Mouse (Mus musculus) T-helper 1 cell (primary cell): ENCODE measurements around the gene Otulin.

ENCODE experiments used
- in situ Hi-C: fragments of 300-600 bp; cut with MboI, MseI; formaldehyde crosslinking; loops from one replicate; pipeline ENCODE4 v1.15.1; 2025; ENCODE audit warnings: high pct_unique_total_duplicates

The Otulin gene

DNA sequence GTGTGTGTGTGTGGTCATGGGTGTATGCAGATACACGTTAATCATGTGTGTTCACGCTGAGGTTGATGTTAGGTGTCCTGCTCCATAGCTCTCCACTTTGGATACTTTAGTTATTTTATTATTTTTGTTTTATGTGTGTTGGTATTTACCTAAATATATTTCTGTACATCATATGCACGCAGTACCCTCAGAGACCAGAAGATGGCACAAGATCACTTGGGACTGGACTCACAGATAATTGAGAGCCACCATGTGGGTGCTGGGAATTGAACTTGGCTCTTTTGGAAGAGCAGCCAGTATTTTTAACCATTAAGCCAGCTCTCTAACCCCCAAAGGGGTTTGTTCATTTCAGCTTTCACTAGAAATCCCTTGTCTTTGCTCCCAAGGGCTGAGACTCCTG lies 48.1 kb downstream of the Otulin start:
- in situ Hi-C loops: loop anchor here (10.0 kb wide), 1 partner anchor 268 kb away; no protein-coding TSS in a partner anchor

DNA sequence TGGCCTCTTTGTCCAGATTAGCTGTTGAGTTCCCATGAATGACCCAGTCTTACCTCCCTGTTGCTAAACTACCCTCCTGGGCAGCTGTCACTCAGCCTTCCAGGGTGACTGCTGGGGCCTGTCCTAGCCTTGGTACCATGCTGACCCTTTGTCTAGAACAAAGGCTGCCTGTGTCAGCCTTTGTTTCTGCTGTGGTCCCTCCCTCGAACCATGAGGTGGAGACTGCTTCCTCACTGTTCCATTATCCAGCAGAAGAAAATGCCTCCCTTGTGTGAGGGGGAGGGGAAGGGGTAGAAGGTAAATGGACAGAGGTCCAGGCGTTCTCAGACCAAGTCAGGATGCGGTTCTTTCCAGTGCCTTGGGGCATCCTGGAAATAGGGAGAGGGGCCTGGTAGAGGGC lies 48.9 kb downstream of the Otulin start:
- in situ Hi-C loops: loop anchor here (10.0 kb wide), 1 partner anchor 267 kb away; no protein-coding TSS in a partner anchor

DNA sequence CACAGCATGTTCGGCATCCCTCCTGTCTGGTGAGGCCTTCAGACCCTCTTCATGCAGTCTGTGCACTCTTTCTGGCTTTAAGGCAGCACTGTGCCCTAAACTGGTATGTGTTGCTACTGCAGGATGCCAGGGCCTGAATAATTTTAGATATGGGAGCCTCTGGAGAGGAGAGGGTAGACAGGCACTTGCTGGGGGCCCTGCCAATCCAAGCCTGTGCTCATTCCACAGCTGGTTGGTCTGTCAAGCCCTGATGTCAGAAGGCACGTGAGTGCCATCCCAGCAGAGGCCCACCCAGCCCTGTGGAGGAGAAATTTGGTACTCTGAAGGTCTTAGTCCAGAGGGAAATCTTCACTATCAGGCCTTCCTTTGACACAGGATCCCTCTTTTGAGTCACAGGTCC lies 49.7 kb downstream of the Otulin start:
- in situ Hi-C loops: loop anchor here (10.0 kb wide), 1 partner anchor 266 kb away; no protein-coding TSS in a partner anchor

DNA sequence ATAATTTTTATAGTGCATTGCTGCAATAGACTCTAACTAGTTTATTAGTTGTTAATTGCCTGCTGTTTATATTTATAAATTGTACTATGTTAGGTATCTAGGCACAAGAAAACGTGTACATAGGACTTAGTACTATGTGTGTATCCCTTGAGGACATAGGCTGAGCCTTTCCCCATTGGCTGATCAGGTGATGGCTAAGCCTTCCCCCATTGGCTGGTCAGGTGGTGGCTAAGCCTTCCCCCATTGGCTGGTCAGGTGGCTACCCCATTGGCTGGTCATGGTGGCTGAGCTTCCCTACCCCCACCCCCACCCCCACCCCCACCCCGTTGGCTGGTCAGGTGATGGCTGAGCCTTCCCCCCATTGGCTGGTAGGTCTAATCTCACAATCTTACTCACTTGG lies 50.6 kb downstream of the Otulin start:
- in situ Hi-C loops: loop anchor here (10.0 kb wide), 1 partner anchor 265 kb away; no protein-coding TSS in a partner anchor

DNA sequence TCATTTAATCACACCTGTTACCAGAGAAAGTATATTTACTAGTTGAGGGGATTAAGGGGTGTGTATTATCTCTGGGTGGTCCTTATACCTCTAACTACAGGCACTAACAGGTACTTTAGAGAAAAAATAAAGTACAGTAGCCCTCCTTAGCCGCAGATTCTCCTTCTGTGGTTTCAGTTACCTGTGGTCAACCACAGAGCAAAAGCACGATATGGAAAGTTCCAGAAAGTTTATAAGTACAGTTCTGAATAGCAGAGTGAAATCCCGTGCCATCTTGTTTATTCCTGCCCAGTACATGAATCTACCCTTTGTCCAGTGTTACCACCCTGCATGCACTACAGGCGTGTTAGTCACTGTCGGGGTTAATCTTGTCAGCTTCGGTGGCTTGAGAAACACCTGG lies 51.6 kb downstream of the Otulin start:
- in situ Hi-C loops: no loop called here

DNA sequence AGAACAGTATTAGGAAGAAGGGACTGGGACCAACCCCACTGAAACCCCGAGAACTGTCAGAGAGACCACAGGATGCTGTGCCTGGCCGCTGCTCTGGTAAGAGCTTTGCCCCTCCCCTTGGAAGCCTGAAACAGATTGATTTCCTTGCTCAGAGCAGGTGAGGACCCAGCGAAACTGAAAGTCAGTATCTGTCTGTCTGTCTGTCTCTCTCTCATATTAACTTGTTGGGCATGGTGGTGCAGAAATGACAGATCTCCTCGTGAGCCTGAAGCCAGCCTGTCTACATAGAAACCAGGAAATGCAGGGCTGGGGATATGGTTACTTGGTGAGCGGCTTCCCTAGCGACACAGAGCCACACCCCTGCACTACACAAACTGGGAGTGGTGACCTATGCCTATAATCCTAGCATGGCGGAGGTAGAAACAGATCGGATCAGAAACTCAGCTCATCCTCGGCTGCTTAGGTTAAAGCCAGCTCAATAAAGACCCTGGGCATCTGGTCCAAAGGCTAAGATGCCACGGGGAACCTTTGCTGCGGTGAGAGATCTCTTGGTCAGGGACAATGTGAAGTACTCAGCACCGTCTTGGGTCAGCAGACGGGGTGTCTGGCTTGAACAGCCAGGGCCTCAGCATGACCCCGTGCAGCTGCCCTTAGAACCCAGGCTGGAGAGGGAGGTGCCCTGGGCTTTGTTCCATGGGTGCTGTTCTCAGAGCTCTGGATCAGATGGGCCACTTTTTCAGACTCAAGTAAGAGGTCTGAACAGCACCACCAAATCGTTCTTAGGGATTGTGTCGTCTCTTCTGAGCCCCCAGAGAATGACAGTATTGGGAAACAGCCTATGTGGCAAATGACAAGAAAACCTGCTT lies 52.3 kb downstream of the Otulin start:
- in situ Hi-C loops: no loop called here

DNA sequence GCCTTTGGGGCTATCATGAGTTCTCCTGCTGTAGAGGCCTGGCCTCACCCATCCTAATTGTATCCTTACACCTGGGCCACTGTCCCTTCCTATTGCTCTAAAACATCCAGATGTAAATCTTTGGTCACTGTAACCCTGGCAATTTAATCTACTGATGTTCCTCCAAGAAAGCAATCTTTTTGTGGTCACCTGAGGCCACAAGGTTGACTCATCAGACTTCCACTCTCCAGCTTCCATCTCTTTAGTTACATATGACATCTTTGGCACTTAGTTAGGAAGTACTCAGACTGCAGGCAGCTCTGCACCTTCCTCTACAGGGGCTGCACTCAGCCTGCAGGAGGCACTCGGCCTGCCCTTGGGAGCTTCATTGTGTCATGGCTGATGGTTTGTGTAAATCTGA lies 53.6 kb downstream of the Otulin start:
- in situ Hi-C loops: no loop called here

DNA sequence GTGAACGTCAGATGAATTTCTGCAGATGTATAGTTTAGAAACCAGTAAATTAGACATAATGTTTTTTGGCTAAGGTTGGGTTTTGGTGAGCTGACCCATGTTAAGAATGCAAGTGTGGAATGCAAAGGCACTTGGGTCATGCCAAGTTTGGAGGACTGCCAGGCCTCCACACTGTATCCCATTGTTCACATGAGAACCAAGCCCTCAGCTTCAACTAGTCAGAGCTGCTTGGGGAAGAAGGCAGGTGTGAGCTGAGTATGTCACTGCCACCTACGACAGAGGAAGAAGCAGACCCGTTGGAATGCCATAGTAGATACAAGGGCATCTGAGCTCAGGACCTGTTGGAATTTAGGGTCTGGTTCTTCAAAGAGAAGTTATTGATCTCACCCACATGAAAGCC lies 54.6 kb downstream of the Otulin start:
- in situ Hi-C loops: no loop called here

DNA sequence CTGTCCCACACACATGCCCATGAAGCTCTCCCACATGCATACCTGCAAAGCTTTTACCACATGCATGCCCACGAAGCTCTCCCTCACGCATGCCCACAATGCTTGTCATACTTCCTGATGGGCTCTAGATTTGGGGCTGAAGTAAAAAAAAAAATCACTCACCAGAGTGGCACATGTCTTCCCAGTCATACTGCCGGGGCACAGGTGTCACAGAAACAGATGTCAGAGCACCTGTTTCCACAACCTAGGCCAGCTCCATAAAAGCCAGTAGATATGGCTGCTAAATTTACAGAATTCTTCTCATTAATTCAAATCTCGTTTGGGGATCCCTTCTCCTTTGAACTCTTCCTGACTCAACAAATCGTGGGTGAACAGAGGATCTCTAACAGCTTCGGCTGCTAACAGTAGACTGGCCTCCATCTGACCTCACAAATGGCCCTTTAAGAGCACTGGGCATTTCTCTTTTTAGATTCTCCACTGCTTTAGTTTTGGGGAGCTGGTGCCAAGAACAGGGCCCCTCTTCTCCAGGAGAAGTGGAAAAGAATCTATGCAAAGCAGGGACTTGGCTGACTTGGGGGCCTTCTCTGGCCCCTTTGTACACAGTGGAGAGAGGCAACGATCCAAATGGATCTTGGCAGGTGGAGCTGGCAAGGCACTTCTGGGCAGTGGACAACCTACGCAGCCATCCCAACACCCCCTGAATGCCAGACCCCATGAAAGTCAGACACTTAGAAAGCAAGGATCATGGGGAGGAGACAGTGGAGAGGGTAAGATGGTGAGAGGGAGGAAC lies 55.3 kb downstream of the Otulin start:
- in situ Hi-C loops: loop anchor here (25.0 kb wide), 1 partner anchor 1113 kb away; no protein-coding TSS in a partner anchor

DNA sequence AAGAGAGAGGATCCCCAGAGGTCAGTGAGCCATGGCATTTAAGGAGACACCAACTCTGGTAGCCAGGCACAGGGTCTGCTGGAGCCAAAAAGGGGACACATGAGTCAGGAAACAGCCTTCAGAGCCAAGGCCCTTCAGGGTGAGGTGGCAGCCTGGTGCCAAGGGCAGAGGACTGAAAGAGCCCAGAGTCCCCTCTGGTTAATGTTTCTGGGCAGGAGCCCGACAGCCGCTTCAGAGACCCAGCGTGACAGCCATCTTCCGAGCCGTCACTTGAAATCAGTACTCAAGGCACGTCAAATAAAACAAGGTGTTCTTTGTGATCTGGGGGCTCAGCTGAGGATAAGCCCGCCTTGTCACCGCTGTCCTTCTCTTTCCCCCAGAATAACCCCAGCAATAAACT lies 59.3 kb downstream of the Otulin start:
- in situ Hi-C loops: loop anchor here (25.0 kb wide), 1 partner anchor 1109 kb away; no protein-coding TSS in a partner anchor

DNA sequence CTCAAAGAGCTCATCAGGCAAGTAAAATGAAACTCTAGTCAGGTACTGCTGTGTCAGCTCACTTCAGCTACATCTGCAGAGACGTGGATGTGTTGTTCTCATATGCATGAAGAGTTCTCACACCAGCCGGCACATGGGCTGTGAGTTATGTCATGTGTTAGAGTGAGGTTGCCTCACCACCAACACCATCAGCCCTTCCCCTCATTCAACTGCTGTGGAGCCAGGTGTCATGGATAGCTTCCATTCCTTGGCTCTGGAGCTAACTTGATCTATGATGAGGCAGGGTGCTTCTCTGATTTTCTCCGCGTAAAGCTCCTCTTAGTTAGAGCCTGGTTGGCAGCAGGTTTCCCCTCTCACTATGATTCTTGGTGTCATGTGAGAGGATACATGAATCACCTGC lies 60.1 kb downstream of the Otulin start:
- in situ Hi-C loops: loop anchor here (25.0 kb wide), 1 partner anchor 1108 kb away; no protein-coding TSS in a partner anchor

DNA sequence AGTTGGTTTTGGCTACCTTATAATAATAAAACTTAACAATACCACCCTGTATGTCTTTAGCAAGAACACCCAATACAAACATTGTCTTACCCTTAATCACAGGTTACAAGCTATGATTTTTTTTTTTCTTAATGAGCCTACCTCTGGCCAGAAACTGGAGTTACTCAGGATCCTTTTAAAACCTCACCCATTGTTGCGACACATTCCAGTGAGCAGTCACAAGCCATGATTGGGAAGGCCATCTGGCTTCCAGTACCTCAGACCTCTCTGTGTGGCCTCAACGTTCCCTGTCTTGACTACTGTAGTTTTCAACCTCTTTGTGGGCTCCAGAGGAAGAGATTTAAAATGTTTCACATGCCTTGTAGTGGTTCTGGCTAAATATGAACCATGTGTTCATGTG lies 60.6 kb downstream of the Otulin start:
- in situ Hi-C loops: loop anchor here (10.0 to 25.0 kb wide), 2 partner anchors 475 to 1108 kb away; no protein-coding TSS in a partner anchor

DNA sequence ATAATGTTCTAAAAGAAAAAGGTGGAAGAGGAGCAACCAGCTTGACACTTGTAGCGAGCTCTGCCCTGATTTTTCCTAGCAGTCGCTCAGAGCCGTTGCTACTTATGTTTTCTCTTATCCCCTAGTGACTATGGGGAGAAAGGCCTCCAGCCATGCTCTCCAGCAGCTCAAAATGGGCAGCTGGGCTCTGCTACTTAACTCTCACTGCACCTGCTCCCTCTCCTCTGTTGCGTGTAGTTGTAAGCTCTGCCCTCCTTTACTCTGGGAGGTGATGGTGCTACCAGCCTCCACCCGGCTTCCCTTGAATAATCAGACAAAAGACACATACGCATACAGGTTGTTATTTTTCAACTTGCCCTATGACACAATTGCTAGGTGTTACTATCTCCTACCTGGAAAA lies 62.1 kb downstream of the Otulin start:
- in situ Hi-C loops: loop anchor here (10.0 to 25.0 kb wide), 2 partner anchors 476 to 1106 kb away; no protein-coding TSS in a partner anchor

DNA sequence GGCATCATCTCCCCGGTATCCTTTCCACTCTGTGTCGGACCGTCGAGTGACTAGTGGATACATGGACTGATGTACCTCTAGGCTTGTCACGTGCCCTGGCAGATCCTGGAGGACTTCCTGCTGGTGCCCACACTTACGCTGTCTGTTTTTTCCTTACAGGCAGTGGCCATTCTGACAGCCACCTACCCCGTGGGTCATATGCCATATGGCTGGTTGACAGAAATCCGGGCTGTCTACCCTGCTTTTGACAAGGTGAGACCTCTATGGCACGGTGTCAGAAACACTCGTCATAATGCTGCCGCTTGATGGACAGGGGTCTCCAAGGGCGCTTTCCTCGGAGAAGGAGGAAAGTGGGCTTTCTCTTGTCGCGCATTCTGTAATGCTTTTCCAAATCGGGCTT lies 63.1 kb downstream of the Otulin start:
- in situ Hi-C loops: loop anchor here (10.0 to 25.0 kb wide), 2 partner anchors 477 to 1105 kb away; no protein-coding TSS in a partner anchor

DNA sequence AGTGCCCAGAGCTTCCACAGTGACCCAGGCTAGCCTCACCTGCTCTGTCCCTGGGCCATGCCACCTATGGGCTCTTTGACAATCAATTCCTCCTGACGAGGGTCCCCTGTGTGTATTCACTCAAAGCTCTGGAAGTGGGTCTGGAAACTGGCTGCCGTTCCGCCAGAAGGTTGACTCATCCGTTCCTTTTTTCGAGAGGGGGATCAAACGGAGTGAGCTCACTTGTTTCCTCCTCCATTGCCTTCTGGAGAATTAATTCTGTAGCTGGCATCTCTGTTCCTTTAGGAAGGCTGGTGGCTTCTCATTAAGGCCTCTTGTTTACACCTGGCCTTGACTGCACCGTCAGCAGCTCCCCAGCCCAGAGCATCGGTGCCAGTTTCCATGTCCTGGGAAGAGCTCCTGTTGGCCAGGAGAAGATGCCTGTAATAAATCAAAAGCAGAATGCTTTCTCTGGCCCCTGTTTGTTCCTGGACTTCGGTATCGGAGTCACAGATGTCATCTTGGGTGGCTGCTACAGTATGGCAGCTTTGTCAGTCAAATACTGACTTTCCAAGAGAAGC lies 64.8 kb downstream of the Otulin start:
- in situ Hi-C loops: loop anchor here (10.0 to 25.0 kb wide), 2 partner anchors 479 to 1103 kb away; no protein-coding TSS in a partner anchor

DNA sequence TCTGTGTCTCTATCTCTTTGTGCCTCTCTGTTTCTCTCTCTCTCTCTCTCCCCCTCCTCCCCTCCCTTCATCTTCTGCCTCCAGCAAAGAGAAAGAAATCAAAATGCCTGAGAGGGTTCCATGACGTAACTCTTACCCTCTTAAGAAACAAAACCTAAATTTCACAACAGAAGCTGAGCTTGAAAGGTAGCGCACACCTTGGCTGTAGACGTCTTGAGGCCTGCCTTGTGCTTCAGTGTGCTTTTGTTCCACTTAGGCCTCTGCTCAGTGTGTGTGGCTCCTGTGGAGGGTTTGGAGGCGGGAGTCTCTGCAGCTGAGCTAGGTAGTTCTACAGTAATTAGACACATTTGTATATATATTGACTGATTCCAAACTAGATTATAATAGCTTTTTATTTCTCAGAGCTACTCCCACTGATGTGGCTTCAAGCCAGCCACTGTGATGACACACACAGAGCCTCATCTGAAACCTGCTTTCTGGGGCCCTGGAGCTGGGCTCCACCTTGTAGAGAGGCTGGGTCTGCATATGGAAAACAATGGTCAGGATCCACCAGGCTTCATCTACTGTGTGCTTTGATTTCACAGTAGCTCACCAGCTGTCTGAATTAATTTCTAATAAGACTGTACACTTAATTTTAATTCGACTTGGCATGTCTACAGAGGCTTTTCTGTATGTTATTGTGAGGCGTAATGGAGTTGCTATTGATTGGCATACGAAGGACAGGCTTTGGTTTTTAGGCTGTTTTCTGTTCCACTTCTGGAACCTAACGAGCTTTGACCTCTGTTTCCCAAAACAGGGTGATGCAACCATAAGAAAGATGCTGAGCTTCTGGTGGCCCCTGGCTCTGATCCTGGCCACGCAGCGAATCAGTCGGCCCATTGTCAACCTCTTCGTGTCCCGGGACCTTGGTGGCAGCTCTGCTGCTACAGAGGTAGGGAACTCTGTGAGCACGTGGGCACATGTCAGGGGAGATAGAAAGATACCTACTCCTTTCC lies 66.1 kb downstream of the Otulin start:
- in situ Hi-C loops: loop anchor here (10.0 to 25.0 kb wide), 2 partner anchors 480 to 1102 kb away; no protein-coding TSS in a partner anchor

DNA sequence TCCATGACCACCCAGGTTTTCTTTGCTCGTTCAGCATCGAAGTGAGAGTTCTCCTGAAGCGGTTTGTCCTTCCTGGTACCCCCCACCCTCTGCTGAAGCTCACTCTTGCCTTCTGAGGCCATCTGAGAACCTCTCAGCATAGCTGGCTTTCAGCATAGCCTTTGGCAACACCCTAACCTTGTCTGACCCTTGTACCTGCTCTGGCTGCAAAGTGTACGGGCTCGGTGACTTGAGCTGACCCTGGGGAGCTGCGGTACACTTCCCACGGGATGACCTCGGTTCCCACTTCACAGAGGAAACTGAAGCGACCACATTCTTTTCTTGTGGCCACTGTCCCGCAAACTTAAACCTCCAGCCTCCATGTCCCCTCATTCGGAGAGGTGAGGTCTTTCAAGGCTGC lies 70.2 kb downstream of the Otulin start:
- in situ Hi-C loops: loop anchor here (10.0 to 25.0 kb wide), 2 partner anchors 484 to 1098 kb away; no protein-coding TSS in a partner anchor

DNA sequence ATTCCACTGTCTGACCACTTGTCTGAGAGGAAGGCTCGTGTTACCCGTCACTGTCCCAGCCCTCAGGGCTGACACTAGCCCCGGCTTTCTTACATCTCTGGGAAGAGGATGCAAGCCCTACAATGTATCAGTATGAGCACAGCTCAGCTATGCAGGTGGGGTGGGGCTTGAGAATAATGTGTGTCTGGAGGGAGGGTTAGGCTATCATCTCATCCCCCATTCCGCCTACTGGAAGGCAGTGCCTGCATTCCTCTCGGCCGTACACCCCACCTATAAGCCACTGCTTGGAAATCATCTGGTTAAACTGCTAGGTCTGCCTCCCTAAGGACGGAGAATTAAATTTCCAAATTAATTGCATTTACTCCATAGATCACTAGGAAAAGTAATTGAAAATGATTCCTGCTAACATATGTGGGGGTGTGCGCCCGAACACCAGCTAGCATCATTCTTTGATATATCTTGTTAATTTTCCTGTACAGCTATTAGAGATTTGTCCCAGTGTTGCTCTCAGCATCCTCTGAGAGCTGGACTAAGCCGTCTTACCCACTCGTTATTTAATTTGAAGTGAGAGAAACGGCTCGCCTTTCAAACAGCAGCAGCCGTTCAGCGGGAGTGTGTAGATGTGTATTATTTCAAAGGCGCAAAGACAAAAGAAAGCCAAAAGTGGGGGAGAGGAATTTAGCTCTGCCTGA lies 71.9 kb downstream of the Otulin start:
- in situ Hi-C loops: loop anchor here (25.0 kb wide), 1 partner anchor 1096 kb away; no protein-coding TSS in a partner anchor

DNA sequence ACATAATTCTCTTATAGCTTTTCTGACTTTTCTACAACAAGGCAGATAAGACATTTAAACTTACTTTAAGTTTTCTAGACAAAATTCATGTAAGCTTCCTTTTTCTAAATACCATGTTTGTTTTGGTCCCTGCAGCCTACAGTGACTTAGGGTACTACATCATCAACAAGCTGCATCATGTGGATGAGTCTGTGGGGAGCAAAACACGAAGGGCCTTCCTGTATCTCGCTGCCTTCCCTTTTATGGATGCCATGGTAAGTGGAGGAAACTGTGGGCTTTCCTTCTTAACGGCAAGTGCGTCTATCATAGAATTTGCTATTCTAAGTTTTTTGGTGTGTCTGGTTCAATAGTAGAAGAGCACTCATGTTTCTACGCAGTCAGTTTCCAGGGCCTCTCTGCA lies 76.9 kb downstream of the Otulin start:
- in situ Hi-C loops: loop anchor here (25.0 kb wide), 1 partner anchor 1091 kb away; no protein-coding TSS in a partner anchor
